In the genomic region with DNA sequence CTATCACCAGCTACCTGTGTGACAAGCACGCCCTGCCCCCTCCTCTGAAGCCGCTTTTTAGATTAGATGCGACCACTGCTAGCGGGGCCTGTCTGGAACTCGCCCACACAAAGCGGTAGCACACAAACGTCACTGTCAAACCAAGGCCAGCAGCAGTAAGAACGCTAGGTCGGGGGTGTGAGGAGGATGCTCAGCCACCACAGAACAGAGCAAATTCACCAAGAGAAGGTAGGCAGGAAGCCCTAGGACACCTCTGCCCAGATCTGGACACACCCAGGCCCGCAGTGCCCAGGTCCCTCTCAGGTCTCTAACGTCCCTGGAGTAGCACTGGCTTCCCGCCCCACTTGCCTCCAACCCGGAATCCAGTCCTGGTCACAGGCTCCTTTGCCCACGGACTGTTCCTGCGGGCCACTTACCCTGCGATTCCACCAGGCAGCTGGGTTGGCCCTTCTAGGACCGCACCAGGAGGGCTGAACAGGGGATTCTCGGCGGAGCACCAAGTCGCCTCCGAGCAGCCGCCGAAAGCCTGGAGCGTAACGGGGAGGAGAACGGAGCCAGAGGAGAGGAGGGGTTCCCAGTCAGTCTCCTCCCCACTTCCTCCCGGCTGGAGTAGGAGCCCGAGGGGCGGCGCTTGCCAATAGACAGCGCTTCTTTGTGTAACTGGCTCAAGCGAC, we compare ENCODE assay signal across 8 mouse cellular contexts. TPM values are rescaled to one million over a fixed set of nuclear protein-coding genes. Genes with fewer than 3 reads are reported as not detected.
A peak's percentile ranks its signal among the peaks of the same experiment; 100 is the strongest.
DNase-seq lines count a peak whose midpoint lies in the region; ATAC-seq and TF ChIP-seq lines count a peak whose summit lies in the region.

No protein-coding gene starts in this region.

- no peak overlapping the region for H3K27ac ChIP-seq in bone marrow macrophage, adult 2 months (ENCODE audit: insufficient read depth, low read depth, low read length)
- H3K27ac ChIP-seq in embryonic facial prominence, embryonic 12.5 days, result peak overlapping the region; percentile 96

- intact Hi-C loops in left cerebral cortex, postnatal 36 days (cut with DNase I), result no loop called here

- H3K4me3 ChIP-seq in bone marrow macrophage, adult 2 months (ENCODE audit: insufficient read depth, low read length), result peak overlapping the region; percentile 61
- peak overlapping the region; percentile 70 for H3K4me3 ChIP-seq in embryonic facial prominence, embryonic 12.5 days

- peak overlapping the region; percentile 88 for H3K9ac ChIP-seq in embryonic facial prominence, embryonic 12.5 days

- no peak for TF ChIP-seq POLR2A in bone marrow macrophage, adult 2 months (IDR thresholded peaks at IDR 0.05; ENCODE audit: borderline replicate concordance, low read depth, low read length)

- peak overlapping the region; percentile 73 for H3K4me2 ChIP-seq in embryonic facial prominence, embryonic 12.5 days (replicated peaks)

- under 1% methylated on average over 32 of the region's 32 CpGs for WGBS in embryonic facial prominence, embryonic 12.5 days

- peak; percentile 92 for ATAC-seq in embryonic facial prominence, embryonic 12.5 days (ENCODE audit: insufficient number of reproducible peaks, insufficient read depth, low FRiP score, low TSS enrichment)
- peak; percentile 84 for ATAC-seq in megakaryocyte-erythroid progenitor cell, adult 5-6 weeks (replicated peaks; ENCODE audit: low FRiP score, low TSS enrichment, poor library complexity, severe bottlenecking)

- H3K4me1 ChIP-seq in bone marrow macrophage, adult 2 months (ENCODE audit: control insufficient read depth, insufficient read depth, low read length), result no peaks in the 10 kb centered on the region
- H3K4me1 ChIP-seq in embryonic facial prominence, embryonic 12.5 days, result peaks cover 9% of the 10 kb centered on the region; the same call in 1 of the 2 replicates

- DNase-seq in heart, adult 18-20 months, result peak; percentile 87 to 90
- peak; percentile 81 for DNase-seq in kidney, adult 18-20 months
- peak; percentile 83 for DNase-seq in left cerebral cortex, postnatal 36 days (ENCODE audit: low spot score in 2 of 2)
- DNase-seq in skeletal muscle tissue, adult 2 months (ENCODE audit: low read depth, low spot score), result peak; percentile 60
- DNase-seq in thymus, postnatal 10 days (ENCODE audit: low spot score in 2 of 2), result no peak

- H3K27me3 ChIP-seq in embryonic facial prominence, embryonic 12.5 days, result no peaks in the 10 kb centered on the region

- H3K9me3 ChIP-seq in embryonic facial prominence, embryonic 12.5 days, result no peaks in the 10 kb centered on the region

- peaks cover 9% of the 10 kb centered on the region; the same call in 1 of the 2 replicates for H3K36me3 ChIP-seq in embryonic facial prominence, embryonic 12.5 days

- TF ChIP-seq CTCF in bone marrow macrophage, adult 2 months (IDR thresholded peaks at IDR 0.05; ENCODE audit: low read depth, low read length), result no peak

RNA-seq across cellular contexts. Expression of a gene that starts 17.2 kb away (rescaled TPM):
- 1.4 and 1.8 TPM in 2 replicates for polyA plus RNA-seq in bone marrow macrophage, adult 2 months (2012; ENCODE audit: insufficient read depth, insufficient read length, missing spikeins)
- 102 and 106 TPM in 2 replicates for polyA plus RNA-seq in embryonic facial prominence, embryonic 12.5 days (2016; fragmentation: Nextera tagmentation; extraction: Ambion mirVana)
- total RNA-seq in heart, adult 18-20 months (2021), result 1 to 10 TPM; 7.4 to 8.1 TPM
- 100 to 1,000 TPM; 217 to 234 TPM for total RNA-seq in left cerebral cortex, postnatal 36 days (2021)
- total RNA-seq in megakaryocyte-erythroid progenitor cell, adult 5-6 weeks (2014; fragmentation: Nextera tagmentation), result 0.35 and 1.1 TPM in 2 replicates
- total RNA-seq in megakaryocyte-erythroid progenitor cell, adult 5-6 weeks (2017), result 1.2 and 2.3 TPM in 2 replicates

RNA-seq across cellular contexts. Expression of a gene that starts 46.5 kb away (rescaled TPM):
- not detected in 2 replicates for polyA plus RNA-seq in bone marrow macrophage, adult 2 months (2012; ENCODE audit: insufficient read depth, insufficient read length, missing spikeins)
- polyA plus RNA-seq in embryonic facial prominence, embryonic 12.5 days (2016; fragmentation: Nextera tagmentation; extraction: Ambion mirVana), result not detected in 2 replicates
- total RNA-seq in heart, adult 18-20 months (2021), result not detected
- total RNA-seq in left cerebral cortex, postnatal 36 days (2021), result not detected
- not detected in 2 replicates for total RNA-seq in megakaryocyte-erythroid progenitor cell, adult 5-6 weeks (2014; fragmentation: Nextera tagmentation)
- total RNA-seq in megakaryocyte-erythroid progenitor cell, adult 5-6 weeks (2017), result not detected in 2 replicates

RNA-seq across cellular contexts. Expression of a gene that starts 47.6 kb away (rescaled TPM):
- polyA plus RNA-seq in bone marrow macrophage, adult 2 months (2012; ENCODE audit: insufficient read depth, insufficient read length, missing spikeins), result not detected in 2 replicates
- polyA plus RNA-seq in embryonic facial prominence, embryonic 12.5 days (2016; fragmentation: Nextera tagmentation; extraction: Ambion mirVana), result 5.8 and 6.6 TPM in 2 replicates
- total RNA-seq in heart, adult 18-20 months (2021), result 1 to 10 TPM; 2.8 to 5.0 TPM
- under 1 TPM; 0.54 to 0.82 TPM for total RNA-seq in left cerebral cortex, postnatal 36 days (2021)
- total RNA-seq in megakaryocyte-erythroid progenitor cell, adult 5-6 weeks (2014; fragmentation: Nextera tagmentation), result not detected in 2 replicates
- total RNA-seq in megakaryocyte-erythroid progenitor cell, adult 5-6 weeks (2017), result not detected in 2 replicates

Comparison
In these comparisons a context has a peak if more than half of its experiments do, and no peak if none do; other contexts are left out.
1. DNase-seq: peak in heart, adult 18-20 months (2 of 2), kidney, adult 18-20 months (single experiment), left cerebral cortex, postnatal 36 days (2 of 2) and skeletal muscle tissue, adult 2 months (single experiment); none in thymus, postnatal 10 days (0 of 2).
2. RNA of a gene that starts 17.2 kb away (total RNA-seq): 217 to 234 TPM in left cerebral cortex, postnatal 36 days; 7.4 to 8.1 TPM in heart, adult 18-20 months and 0.35 to 2.3 TPM in megakaryocyte-erythroid progenitor cell, adult 5-6 weeks; every median in the first group is over 10 times any median in the second.